Mouse (Mus musculus) testis, adult 2 months (tissue): ENCODE results near the gene Stard13.

Source experiments
- CTCF ChIP-seq: fragments of 200-500 bp; IDR thresholded peaks from 2 replicates; pipeline ENCODE4 v1.5.1; 2012; ENCODE audit warnings: low read depth, mild to moderate bottlenecking, inconsistent platforms, low read length, moderate library complexity; ENCODE audit not compliant: control insufficient read depth, insufficient read depth, insufficient replicate concordance
- POLR2A ChIP-seq: fragments of 200-500 bp; IDR thresholded peaks from 2 replicates; pipeline ENCODE4 v1.6.1; 2012; ENCODE audit warnings: low read depth, mild to moderate bottlenecking, inconsistent platforms, low read length, moderate library complexity; ENCODE audit not compliant: control insufficient read depth

DNA sequence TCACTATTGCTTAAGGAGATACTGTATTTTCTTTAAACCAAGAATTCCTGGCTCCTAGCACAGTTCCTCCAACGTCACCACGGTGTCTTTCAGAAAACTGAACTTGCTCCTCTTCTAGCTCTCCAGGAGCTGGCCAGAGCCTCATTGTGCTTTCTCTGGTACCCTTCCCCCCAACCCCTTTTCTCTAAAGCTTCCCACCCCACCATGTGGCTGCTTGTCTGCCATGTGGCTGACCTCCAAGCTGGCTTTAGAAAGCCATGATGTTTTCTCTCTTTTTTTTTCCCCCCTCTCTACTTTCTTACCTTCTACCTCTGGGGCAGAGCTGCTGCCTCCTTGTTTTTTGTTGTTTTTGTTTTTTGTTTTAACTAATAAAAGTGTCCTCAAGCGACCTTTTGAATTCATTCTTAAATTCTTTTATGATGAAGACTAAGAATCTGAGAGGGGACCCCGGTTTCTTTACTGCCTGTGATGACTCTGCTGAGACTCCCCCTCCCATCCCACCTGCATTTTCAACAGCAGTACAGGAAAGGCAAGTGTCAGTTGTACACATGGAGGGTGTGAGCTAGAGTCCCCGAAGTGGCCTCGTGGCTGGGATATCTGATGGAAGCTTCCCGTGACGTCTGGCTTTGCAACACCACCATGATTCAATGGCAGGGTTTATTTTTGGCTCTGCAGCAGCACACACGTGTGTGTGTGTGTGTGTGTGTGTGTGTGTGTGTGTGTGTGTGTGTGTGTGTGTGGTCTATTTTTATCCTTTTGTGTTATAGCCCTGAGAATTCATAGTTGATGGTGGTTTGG is 198.7 kb downstream of the Stard13 start:
- TF ChIP-seq CTCF (no peak), POLR2A (no peak)
